Mouse (Mus musculus): ENCODE data around the gene Fam189b. TPM values are rescaled to one million over a fixed set of nuclear protein-coding genes. Genes with fewer than 3 reads are reported as not detected.
A peak's percentile ranks its signal among the peaks of the same experiment; 100 is the strongest.
"Not testable (repeated sequence)": the region's sequence is repeated elsewhere in the genome, so short reads cannot be mapped to it uniquely, and the experiment has no call there.

Fam189b gene
- polyA plus RNA-seq, 1 experiment: 77.0 TPM

- DNase-seq (ENCODE audit: extremely low spot score in 1 of 2, low spot score in 1 of 2): peak; percentile 71 to 94
Measured at GRCm38 (mm10) chr3:89202253-89203141, 19.6 kb downstream of the Fam189b start, which contains the start of gene Gba. Gene Gba, plus strand, starts transcription at chr3:89202928.

DNA sequence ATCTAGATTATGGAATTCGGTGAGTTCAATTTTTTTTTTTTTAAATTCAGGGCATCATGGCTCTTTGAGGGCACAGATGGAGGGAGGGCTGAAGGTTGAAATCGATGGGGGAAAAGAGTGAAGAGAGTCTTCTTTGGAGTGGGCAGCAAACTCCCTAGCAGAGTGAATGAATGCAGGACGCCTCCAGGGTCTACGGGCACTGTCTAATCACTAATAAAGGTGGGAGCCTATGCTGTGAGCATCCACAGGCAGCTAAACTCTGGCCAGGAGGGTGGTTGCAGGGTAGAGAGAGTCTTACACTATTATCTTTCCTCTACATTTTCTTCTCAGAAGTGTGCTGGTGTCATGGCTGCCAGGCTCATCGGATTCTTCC is 20.2 kb downstream of the Fam189b start:
- no peak for DNase-seq (ENCODE audit: extremely low spot score in 1 of 2, low spot score in 1 of 2)

- DNase-seq (ENCODE audit: extremely low spot score in 1 of 2, low spot score in 1 of 2): no peak
Measured at GRCm38 (mm10) chr3:89206079-89206478, 23.1 kb downstream of the Fam189b start.

GRCm38 (mm10) chr3:89206695-89207094 is 23.8 kb downstream of the Fam189b start:
- no peak for DNase-seq (ENCODE audit: extremely low spot score in 1 of 2, low spot score in 1 of 2)

DNA sequence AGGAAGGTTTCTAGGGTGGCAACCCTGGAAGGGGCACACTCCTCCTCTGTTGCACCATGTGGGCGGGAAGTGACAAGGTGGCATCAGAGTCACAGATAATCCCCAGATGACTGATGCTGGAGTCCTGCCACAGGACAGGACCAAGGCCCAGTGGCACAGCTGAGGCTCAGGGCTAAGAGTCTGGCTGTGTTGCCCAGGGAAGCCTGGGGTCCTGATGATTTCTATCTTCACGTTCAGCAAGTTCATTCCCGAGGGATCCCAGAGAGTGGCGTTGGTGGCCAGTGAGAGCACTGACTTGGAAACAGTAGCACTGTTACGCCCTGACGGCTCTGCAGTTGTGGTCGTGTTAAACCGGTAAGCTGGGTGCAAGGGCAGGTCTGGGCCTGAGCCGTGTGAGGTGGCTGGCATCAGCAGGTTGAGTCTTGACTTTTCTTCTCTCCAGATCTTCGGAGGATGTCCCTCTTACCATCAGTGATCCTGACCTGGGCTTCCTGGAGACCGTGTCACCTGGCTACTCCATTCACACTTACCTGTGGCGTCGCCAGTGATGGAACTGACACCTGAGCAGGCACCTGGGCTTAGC is 25.2 kb downstream of the Fam189b start:
- DNase-seq (ENCODE audit: extremely low spot score in 1 of 2, low spot score in 1 of 2): no peak

- no peak for DNase-seq (ENCODE audit: extremely low spot score in 1 of 2, low spot score in 1 of 2)
Measured at GRCm38 (mm10) chr3:89208736-89209135, 25.8 kb downstream of the Fam189b start.

DNA sequence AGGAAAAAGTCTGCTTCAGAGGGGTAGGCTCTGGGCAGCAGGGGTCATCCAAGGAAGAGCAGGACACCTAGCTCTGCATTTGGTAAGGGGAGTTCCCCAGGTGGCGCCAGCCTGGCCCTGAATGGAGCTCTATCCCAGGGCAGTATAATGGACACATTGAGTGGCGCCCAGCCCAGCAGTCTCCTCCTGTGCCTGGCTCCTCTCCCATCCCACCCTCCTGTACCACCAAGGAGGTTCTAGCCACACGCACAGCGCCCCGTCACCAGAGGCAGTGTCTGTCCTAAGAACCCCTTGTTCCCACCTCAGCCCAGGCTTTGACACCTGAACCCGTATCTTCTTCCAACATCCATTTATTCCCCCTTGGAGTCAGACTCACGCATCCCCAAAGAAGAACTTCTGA is 26.8 kb downstream of the Fam189b start:
- DNase-seq (ENCODE audit: extremely low spot score in 1 of 2, low spot score in 1 of 2): no peak

DNA sequence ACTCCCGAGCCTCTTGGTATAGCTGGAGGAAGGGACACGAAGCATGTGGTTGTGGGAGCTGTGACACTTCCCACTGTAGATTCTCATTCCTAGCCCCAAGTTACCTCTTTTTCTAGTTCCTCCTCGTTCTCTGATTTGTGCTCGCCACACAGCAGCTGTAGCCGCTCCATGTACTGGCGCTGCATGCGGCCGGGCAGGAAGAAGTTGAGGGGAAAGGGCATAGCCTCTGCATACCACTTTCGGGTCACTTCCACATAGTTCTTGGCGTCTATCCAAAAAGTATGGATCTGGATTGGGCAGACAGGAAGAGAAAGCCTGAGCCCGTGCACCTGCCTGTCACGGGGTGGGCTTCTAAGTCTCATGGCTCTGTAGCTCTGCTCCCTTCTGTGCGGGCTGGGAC is 27.2 kb downstream of the Fam189b start:
- DNase-seq (ENCODE audit: extremely low spot score in 1 of 2, low spot score in 1 of 2): no peak

DNA sequence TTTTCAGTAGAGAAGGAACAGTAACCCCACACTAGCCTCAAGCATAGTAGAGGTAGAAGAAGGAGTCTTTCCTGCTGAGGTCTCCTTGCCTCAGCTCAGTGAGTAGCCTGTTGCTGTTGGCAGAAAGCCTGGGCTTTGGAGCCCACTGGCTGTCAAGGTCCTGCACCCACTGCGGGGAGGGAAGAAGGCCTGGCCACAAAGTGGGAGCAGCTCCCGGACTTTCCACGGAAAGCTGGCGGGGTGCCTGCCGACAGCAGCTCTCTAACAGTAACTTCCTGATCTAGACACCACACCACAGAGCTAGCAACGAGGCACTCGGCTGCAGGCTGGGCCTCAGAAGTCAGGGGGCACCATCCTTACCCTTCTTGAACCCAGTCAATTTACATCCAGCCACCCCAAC is 27.8 kb downstream of the Fam189b start:
- no peak for DNase-seq (ENCODE audit: extremely low spot score in 1 of 2, low spot score in 1 of 2)

DNA sequence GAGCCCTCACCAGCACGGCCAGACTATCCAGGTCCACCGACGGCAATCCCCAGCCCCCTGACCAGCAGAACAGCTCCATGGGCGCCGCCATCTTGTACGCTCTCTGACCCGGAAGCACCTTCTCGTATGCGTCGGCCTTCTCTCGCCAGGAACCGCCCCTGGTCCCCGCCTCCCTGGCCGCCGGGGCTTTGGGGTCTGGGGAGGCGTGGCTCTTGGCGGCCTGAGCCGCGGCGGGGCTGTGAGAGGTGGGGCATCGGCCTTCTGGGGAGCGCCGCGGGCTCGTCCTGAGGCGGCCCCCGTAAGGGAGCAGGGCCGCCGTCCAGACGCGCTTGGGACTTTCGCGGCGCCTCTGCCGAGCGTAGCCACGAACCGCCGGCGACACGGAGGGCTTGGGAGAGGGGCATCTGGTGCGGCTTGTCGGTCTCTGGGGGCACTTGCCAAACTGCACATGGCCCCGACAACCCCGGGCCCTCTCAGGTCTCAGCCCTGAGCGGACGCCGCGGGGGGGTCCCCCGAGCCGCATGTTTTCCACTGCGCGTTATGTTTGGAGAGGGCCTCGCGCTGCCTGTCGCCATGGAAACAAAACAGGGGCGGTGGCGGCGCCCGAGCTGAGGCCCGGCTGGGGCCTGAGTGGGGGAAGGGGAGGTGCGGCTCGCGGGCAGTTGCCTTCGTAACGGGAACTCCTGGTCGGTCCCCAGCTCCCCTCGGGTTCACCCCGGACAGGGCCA is 31.0 kb downstream of the Fam189b start:
- DNase-seq (ENCODE audit: extremely low spot score in 1 of 2, low spot score in 1 of 2): peak; percentile 80 to 91

GRCm38 (mm10) chr3:89214681-89215411 is 31.9 kb downstream of the Fam189b start, which contains the start of gene Thbs3:
Gene Thbs3, plus strand, starts transcription at chr3:89215180.
- no peak for DNase-seq (ENCODE audit: extremely low spot score in 1 of 2, low spot score in 1 of 2)

DNA sequence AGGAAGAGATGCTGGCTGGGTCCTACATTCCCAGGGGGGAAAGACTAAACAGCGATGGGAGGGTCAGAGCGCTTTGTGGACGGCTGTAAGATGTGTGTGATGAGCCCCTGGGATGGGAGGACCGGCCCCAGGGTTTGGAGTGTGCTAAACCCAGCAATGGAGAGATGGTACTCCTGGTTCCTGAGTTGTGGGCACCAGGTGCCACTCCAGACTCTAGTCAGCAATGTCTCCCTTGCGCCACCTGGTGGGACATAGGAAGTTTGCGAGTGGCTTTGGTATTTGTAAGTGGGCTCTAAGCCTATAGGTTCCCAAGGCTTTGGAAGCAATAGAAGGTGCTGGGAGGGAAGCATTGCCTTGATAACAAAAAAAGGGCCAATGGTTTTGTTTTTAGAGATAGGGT is 32.9 kb downstream of the Fam189b start:
- peak; percentile 82 to 93 for DNase-seq (ENCODE audit: extremely low spot score in 1 of 2, low spot score in 1 of 2)

- DNase-seq (ENCODE audit: extremely low spot score in 1 of 2, low spot score in 1 of 2): not testable (repeated sequence)
Measured at GRCm38 (mm10) chr3:89216407-89216806, 33.5 kb downstream of the Fam189b start.

GRCm38 (mm10) chr3:89218271-89218670 is 35.3 kb downstream of the Fam189b start:
- no peak for DNase-seq (ENCODE audit: extremely low spot score in 1 of 2, low spot score in 1 of 2)

- no peak for DNase-seq (ENCODE audit: extremely low spot score in 1 of 2, low spot score in 1 of 2)
Measured at GRCm38 (mm10) chr3:89219546-89219945, 36.6 kb downstream of the Fam189b start.

GRCm38 (mm10) chr3:89221167-89221566 is 38.2 kb downstream of the Fam189b start:
- DNase-seq (ENCODE audit: extremely low spot score in 1 of 2, low spot score in 1 of 2): no peak

DNA sequence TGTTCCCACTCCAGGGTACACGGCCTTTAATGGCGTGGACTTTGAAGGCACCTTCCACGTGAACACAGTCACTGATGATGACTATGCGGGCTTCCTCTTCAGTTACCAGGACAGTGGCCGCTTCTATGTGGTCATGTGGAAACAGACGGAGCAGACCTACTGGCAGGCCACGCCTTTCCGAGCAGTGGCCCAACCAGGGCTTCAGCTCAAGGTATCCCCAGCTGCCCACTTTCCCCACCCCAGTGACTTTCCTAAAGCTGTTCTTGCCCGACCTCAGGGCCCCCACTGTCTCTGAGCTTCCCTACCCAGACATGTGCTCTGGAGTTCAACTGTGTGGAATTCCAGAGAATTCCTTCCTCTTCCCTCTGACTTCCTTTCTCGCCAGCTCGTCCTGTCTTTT is 41.9 kb downstream of the Fam189b start:
- no peak for DNase-seq (ENCODE audit: extremely low spot score in 1 of 2, low spot score in 1 of 2)

DNA sequence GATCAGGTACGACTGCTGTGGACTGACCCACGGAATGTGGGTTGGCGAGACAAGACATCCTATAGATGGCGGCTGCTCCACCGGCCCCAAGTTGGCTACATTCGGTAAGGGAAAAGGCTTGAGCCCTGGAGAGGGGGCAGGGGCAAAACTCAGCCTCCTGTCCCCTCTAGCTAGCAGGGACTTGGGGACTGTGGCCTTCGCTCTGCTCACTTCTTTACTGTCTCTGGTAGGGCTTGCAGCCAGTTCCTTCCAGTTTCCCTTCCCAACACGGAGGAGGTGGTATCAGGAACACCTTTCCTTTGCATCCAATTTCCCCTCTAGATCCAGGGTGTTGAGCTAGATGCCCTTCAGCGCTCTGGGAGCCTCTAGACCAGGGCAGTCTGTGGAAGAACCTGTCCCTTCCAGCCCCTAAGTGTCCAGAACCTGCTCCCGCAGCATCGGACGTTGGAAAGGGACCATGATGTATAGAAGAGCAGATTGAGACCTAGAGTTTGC is 42.4 kb downstream of the Fam189b start:
- DNase-seq (ENCODE audit: extremely low spot score in 1 of 2, low spot score in 1 of 2): no peak

DNA sequence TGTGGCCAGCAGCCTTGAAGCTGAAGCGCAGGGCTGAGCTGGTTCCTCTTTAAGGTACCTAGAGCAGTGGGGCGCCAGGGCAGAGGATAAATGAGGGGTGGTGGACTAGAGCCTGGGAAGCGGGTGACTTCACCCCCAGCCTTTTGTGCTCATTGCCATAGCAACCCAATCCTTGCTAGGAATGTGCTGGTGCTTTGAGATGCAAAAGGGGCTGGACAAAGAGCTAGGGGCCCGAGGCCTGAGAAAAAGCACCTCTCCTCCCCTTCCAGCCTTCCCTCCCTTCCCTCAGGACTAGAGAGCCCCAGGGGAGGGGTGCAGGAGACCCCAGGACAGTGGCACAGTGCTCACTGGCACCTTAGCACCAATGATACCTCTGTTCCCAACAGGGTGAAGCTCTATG is 43.0 kb downstream of the Fam189b start:
- DNase-seq (ENCODE audit: extremely low spot score in 1 of 2, low spot score in 1 of 2): peak in 1 of 2 experiments; percentile 64

- DNase-seq (ENCODE audit: extremely low spot score in 1 of 2, low spot score in 1 of 2): no peak
Measured at GRCm38 (mm10) chr3:89226361-89226760, 43.4 kb downstream of the Fam189b start.

Data from frontal cortex, adult 2 months (tissue).